Mouse (Mus musculus) ES-Bruce4 (cell line): ENCODE data around the gene Crip2.

ENCODE experiments used
- CTCF ChIP-seq: IDR thresholded peaks from one replicate; pipeline ENCODE4 v1.8.1; 2011; ENCODE audit warnings: low read depth, low read length
- POLR2A ChIP-seq: IDR thresholded peaks from one replicate; pipeline ENCODE4 v1.8.1; 2011; ENCODE audit warnings: low read length; ENCODE audit not compliant: insufficient read depth

DNA sequence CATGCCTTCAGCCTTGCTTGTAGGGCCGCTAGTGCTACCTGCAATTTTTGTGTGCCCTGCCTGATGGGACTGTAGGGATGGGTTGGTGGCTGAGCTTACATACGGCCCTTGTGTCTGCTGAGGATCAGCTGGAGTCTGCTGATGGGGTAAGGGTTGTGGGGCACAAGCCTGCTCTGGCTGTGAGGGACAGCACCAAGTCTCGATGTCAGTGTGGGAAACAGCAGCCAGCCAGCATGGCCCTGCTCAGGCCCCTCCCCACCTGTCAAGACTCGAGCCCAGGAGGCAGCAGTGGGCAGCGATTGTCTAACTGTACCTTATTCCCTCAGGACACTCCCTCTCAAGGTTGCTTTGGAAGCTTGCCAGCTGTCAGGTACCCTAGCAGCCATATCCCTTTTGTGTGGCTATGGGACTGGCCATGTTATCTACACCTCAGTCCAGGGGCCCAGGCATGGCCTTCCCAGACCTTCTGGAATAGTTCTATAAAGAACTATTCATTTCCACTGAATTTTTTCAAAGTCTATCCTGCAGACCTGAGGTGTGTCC, 6.1 kb upstream of the Crip2 start:
- TF ChIP-seq POLR2A = no peak
- no peak for TF ChIP-seq CTCF
